Mouse (Mus musculus): Measurements from ENCODE around the gene Pptc7. TPM values are rescaled to one million over a fixed set of nuclear protein-coding genes. Genes with fewer than 3 reads are reported as not detected.

Gene Pptc7
- total and polyA plus RNA-seq, 2 experiments from 2014 or later = 6.7 to 18.3 TPM

- WGBS = 45% methylated on average over 6 of the region's 6 CpGs
- no peak overlapping the region for H3K4me3 ChIP-seq (ENCODE audit: low read depth, low read length)
- no peak overlapping the region for H3K4me2 ChIP-seq (ENCODE audit: low read depth)
- H3K4me1 ChIP-seq (ENCODE audit: insufficient read depth) = no peaks in the 10 kb centered on the region
- no peak for ATAC-seq
- no peaks in the 10 kb centered on the region for H3K27me3 ChIP-seq (ENCODE audit: insufficient read depth, low read length)
- no peaks in the 10 kb centered on the region for H3K36me3 ChIP-seq (ENCODE audit: insufficient read depth)
- TF ChIP-seq CTCF (IDR thresholded peaks at IDR 0.05; ENCODE audit: low read depth) = no peak
- H3K27ac ChIP-seq (ENCODE audit: low read depth, low read length) = no peak overlapping the region
- no peaks in the 10 kb centered on the region for H3K9me3 ChIP-seq (ENCODE audit: low read length)
- H3K9ac ChIP-seq = no peak overlapping the region
- no peak for DNase-seq
These were observed 3.7 kb upstream of the Pptc7 start for GRCm38 (mm10) chr5:122280422-122280826.

- ATAC-seq (no peak), DNase-seq (no peak)
- Histone ChIP-seq H3K4me3 (ENCODE audit: low read depth, low read length) (no peak overlapping the region), H3K4me2 (ENCODE audit: low read depth) (no peak overlapping the region), H3K4me1 (ENCODE audit: insufficient read depth) (peaks cover 1% of the 10 kb centered on the region; the same call in 1 of the 2 replicates), H3K9ac (no peak overlapping the region), H3K27me3 (ENCODE audit: insufficient read depth, low read length) (no peaks in the 10 kb centered on the region), H3K27ac (ENCODE audit: low read depth, low read length) (no peak overlapping the region), H3K36me3 (ENCODE audit: insufficient read depth) (no peaks in the 10 kb centered on the region), H3K9me3 (ENCODE audit: low read length) (no peaks in the 10 kb centered on the region)
- WGBS = 37% methylated on average over 19 of the region's 19 CpGs
- TF ChIP-seq CTCF (IDR thresholded peaks at IDR 0.05; ENCODE audit: low read depth) = no peak
These were observed 3.2 kb upstream of the Pptc7 start for GRCm38 (mm10) chr5:122280827-122281462.

GRCm38 (mm10) chr5:122283828-122284182 lies 360 bp upstream of the Pptc7 start:
- Histone ChIP-seq H3K4me3 (ENCODE audit: low read depth, low read length) (peak overlapping the region; percentile 93), H3K27ac (ENCODE audit: low read depth, low read length) (no peak overlapping the region), H3K9ac (no peak overlapping the region), H3K4me2 (ENCODE audit: low read depth) (peak overlapping the region; percentile 97), H3K36me3 (ENCODE audit: insufficient read depth) (0 out of 2 replicates have a peak, but pooled peaks cover 7% of the 10 kb centered on the region), H3K27me3 (ENCODE audit: insufficient read depth, low read length) (no peaks in the 10 kb centered on the region), H3K9me3 (ENCODE audit: low read length) (no peaks in the 10 kb centered on the region), H3K4me1 (ENCODE audit: insufficient read depth) (peaks cover 6% of the 10 kb centered on the region; the same call in 1 of the 2 replicates)
- ATAC-seq (no peak), DNase-seq (no peak)
- TF ChIP-seq CTCF (IDR thresholded peaks at IDR 0.05; ENCODE audit: low read depth) = no peak
- 23% methylated on average over 2 of the region's 2 CpGs for WGBS

DNA sequence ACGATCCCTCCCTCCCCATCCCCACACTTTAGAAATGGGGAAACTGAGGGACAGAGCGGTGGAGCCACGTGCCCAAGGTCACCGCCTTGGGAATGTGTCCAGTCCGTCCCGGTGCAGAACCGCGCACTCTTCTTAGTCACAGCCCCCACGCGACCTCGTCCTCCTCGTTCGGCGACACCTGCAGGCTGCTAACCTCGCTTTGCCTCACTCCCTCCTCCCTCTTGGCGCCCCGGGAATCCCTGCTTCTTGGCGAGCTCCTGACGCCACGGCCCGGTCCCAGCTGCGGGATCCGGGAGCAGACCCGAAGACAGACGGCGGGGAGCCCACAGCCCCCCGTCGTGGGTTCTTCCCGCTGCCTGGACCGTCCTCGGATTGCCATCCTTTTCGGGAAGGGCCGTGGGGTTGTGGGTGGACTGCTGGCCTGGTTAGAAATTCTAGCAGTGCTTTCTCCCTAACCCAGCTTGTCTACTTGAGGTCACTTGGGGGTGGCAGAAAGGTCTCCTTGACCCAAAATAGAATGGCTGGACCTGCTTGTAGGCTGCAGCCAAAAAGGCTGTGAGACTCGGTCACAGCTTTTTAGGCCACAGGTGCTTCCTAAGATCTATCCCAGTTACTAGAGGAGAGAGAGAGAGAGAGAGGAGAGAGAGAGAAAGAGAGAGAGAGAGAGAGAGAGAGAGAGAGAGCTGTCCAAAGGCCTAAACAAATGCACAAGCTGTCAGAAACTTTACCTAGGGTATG lies 1.0 kb downstream of the Pptc7 start:
- Histone ChIP-seq H3K27ac (ENCODE audit: low read depth, low read length) (peak overlapping the region; percentile 92), H3K27me3 (ENCODE audit: insufficient read depth, low read length) (no peaks in the 10 kb centered on the region), H3K4me2 (ENCODE audit: low read depth) (peak overlapping the region; percentile 97), H3K9ac (peak overlapping the region; percentile 81), H3K4me1 (ENCODE audit: insufficient read depth) (peaks cover 6% of the 10 kb centered on the region; the same call in 1 of the 2 replicates), H3K9me3 (ENCODE audit: low read length) (no peaks in the 10 kb centered on the region), H3K36me3 (ENCODE audit: insufficient read depth) (0 out of 2 replicates have a peak, but pooled peaks cover 7% of the 10 kb centered on the region), H3K4me3 (ENCODE audit: low read depth, low read length) (peak overlapping the region; percentile 93)
- peak; percentile 19; the same call in 1 of the 2 replicates for ATAC-seq
- peak; percentile 55 for DNase-seq
- TF ChIP-seq CTCF (IDR thresholded peaks at IDR 0.05; ENCODE audit: low read depth) = peak; percentile 42
- 1% methylated on average over 34 of the region's 34 CpGs for WGBS

DNA sequence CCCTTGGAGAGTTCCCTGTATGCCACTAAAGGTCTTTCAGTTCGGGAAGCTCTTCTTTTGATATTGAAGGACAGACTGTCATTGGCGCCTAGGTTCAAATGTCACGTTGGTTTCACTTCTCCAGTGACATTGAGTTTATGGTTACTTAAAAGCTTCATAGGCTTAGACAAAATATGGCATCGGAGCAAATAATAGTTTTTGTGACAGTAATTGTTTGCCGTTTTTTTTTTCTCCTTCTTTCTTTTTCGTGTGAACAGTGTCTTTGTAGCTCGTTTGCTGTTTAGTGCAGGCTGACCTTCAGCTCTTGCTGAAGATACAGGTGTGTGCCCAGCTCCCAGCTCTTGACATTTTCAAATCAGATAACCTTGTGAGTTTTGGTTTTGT lies 1.6 kb downstream of the Pptc7 start:
- Histone ChIP-seq H3K4me2 (ENCODE audit: low read depth) (peak overlapping the region; percentile 97), H3K9ac (no peak overlapping the region), H3K36me3 (ENCODE audit: insufficient read depth) (0 out of 2 replicates have a peak, but pooled peaks cover 7% of the 10 kb centered on the region), H3K4me1 (ENCODE audit: insufficient read depth) (peaks cover 6% of the 10 kb centered on the region; the same call in 1 of the 2 replicates), H3K27ac (ENCODE audit: low read depth, low read length) (no peak overlapping the region), H3K4me3 (ENCODE audit: low read depth, low read length) (peak overlapping the region; percentile 93), H3K9me3 (ENCODE audit: low read length) (no peaks in the 10 kb centered on the region), H3K27me3 (ENCODE audit: insufficient read depth, low read length) (no peaks in the 10 kb centered on the region)
- DNase-seq (no peak), ATAC-seq (no peak)
- no peak for TF ChIP-seq CTCF (IDR thresholded peaks at IDR 0.05; ENCODE audit: low read depth)
- 48% methylated on average over 7 of the region's 7 CpGs for WGBS

- no peak overlapping the region for H3K4me3 ChIP-seq (ENCODE audit: low read depth, low read length)
- H3K9me3 ChIP-seq (ENCODE audit: low read length) = no peaks in the 10 kb centered on the region
- no peak overlapping the region for H3K9ac ChIP-seq
- DNase-seq = no peak
- no peak overlapping the region for H3K27ac ChIP-seq (ENCODE audit: low read depth, low read length)
- no peaks in the 10 kb centered on the region for H3K27me3 ChIP-seq (ENCODE audit: insufficient read depth, low read length)
- H3K4me1 ChIP-seq (ENCODE audit: insufficient read depth) = peaks cover 6% of the 10 kb centered on the region; the same call in 1 of the 2 replicates
- no peak for TF ChIP-seq CTCF (IDR thresholded peaks at IDR 0.05; ENCODE audit: low read depth)
- no peak for ATAC-seq
- WGBS = 85% methylated on average over 10 of the region's 10 CpGs
- 0 out of 2 replicates have a peak, but pooled peaks cover 7% of the 10 kb centered on the region for H3K36me3 ChIP-seq (ENCODE audit: insufficient read depth)
- H3K4me2 ChIP-seq (ENCODE audit: low read depth) = peak overlapping the region; percentile 97
These were observed 2.0 kb downstream of the Pptc7 start for GRCm38 (mm10) chr5:122286191-122286590.

DNA sequence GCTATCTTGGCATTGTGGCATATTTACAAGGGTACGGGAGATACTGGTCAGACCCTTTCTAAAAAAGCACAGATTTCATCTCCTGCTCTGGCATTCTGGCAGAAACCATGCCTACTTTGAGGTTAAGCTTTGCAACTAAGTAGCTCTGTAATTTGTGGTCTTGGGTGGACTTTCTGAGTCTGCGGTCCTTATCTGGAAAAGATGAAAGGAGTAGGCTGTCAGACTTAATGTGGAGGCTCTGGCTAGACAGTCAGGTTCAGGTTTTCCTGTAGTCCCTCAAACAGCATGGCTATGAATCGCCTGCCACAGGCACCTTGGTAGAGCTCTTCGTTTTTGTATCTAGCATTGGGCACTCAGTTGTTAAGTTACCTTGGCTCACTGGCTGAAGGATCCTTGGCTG lies 2.9 kb downstream of the Pptc7 start:
- no peak overlapping the region for H3K4me2 ChIP-seq (ENCODE audit: low read depth)
- 93% methylated on average over 4 of the region's 4 CpGs for WGBS
- no peak overlapping the region for H3K27ac ChIP-seq (ENCODE audit: low read depth, low read length)
- peaks cover 6% of the 10 kb centered on the region; the same call in 1 of the 2 replicates for H3K4me1 ChIP-seq (ENCODE audit: insufficient read depth)
- no peak overlapping the region for H3K4me3 ChIP-seq (ENCODE audit: low read depth, low read length)
- no peaks in the 10 kb centered on the region for H3K27me3 ChIP-seq (ENCODE audit: insufficient read depth, low read length)
- H3K36me3 ChIP-seq (ENCODE audit: insufficient read depth) = 0 out of 2 replicates have a peak, but pooled peaks cover 7% of the 10 kb centered on the region
- ATAC-seq (no peak), DNase-seq (no peak)
- no peak overlapping the region for H3K9ac ChIP-seq
- no peaks in the 10 kb centered on the region for H3K9me3 ChIP-seq (ENCODE audit: low read length)
- no peak for TF ChIP-seq CTCF (IDR thresholded peaks at IDR 0.05; ENCODE audit: low read depth)
